Mouse (Mus musculus): ENCODE measurements at regions not wholly inside any gene's neighbourhood (a gene's known extent, or its start where the extent isn't known, plus 50 kb on each side); places are given as distances from the start of the nearest gene placed in this dataset.

DNA sequence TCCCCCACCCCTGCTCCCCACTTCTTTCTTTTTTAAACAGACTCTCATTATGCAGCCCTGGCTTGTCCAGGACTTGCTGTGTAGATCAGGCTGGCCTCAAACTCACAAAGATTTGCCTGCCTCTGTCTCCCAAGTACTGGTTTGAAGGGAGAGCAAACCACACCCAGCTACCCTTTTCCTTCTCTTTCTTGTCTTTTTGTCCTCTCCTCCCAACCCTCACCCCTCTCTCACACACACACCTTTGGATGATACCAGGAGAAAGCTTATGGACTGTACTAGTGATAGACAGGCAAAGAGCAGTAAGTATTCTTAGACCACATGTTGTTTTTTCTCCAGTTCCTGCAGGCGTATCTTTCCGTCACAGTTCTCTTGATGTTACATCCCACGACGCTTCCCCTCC lies 65.8 kb upstream of the Mkln1 start:
- Histone ChIP-seq H3K27ac (no peak overlapping the region), H3K27me3 (no peaks in the 10 kb centered on the region), H3K4me1 (replicated peaks) (no peaks in the 10 kb centered on the region), H3K4me3 (replicated peaks) (no peak overlapping the region), H3K36me3 (no peaks in the 10 kb centered on the region), H3K9me3 (replicated peaks) (no peaks in the 10 kb centered on the region), H3K9ac (no peak overlapping the region), H3K4me2 (no peak overlapping the region)
- ATAC-seq (ENCODE audit: low read depth) (no peak), DNase-seq (no peak)
- 72% methylated on average over 4 of the region's 4 CpGs for WGBS (ENCODE audit: insufficient replicate concordance)

DNA sequence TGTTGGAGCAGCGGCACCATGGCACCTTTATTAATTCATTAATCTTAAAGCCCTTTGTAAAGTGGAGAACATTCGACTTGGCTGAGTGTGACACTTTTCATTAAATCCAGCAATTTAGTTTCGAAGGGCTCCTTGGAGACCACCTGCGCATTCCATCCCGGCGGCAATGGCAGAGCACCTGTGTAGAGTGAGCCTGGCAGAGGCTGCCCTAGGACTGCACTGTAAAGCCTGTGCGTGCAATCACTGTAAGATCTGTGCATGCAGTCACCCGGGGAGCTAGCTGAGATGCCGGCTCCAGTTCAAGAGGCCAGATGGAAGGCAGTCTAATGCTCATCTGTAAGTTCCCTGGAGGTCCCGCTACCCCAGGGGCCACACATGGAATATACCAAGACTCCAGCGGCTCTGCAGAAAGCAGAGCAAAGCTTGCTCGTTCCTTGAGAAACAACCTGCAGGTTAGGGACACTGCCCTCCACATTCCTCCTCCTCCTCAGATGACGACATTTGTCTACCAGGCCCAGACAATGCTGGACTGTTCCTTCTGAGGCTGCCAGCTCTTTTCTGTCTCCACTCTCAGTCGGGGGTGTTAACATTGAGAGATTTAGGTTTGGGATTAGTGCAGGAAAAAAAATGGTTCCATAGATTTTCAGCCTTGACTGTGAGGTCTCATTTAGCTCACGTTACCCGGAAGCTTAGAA lies 65.2 kb upstream of the Mkln1 start:
- Histone ChIP-seq H3K9ac (no peak overlapping the region), H3K4me2 (no peak overlapping the region), H3K27ac (no peak overlapping the region), H3K4me1 (replicated peaks) (no peaks in the 10 kb centered on the region), H3K4me3 (replicated peaks) (no peak overlapping the region), H3K27me3 (no peaks in the 10 kb centered on the region), H3K9me3 (replicated peaks) (no peaks in the 10 kb centered on the region), H3K36me3 (no peaks in the 10 kb centered on the region)
- no peak for DNase-seq
- WGBS (ENCODE audit: insufficient replicate concordance): 69% methylated on average over 16 of the region's 16 CpGs
- no peak for ATAC-seq (ENCODE audit: low read depth)

DNA sequence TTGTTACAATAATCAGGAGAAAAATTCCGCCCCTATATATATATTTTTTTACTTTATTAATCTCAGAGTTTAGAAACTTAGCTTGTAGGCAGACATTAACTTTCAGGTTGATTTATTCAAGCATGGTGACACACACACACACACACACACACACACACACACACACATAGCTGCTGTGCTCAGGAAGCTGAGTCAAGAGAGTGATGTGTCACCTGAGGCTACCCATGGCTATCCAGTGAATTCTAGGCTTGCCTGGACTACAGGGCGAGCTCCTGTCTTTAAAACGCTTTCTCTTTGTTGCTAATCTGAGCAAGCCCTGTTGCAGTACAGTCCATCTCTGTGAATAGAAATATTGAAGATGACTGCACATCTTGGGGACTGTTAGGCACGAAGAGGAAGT lies 64.4 kb upstream of the Mkln1 start:
- 62% methylated on average over 4 of the region's 4 CpGs for WGBS (ENCODE audit: insufficient replicate concordance)
- no peak overlapping the region for H3K4me3 ChIP-seq (replicated peaks)
- H3K36me3 ChIP-seq: no peaks in the 10 kb centered on the region
- no peak for DNase-seq
- H3K4me1 ChIP-seq (replicated peaks): no peaks in the 10 kb centered on the region
- no peak overlapping the region for H3K27ac ChIP-seq
- no peaks in the 10 kb centered on the region for H3K27me3 ChIP-seq
- no peak for ATAC-seq (ENCODE audit: low read depth)
- H3K4me2 ChIP-seq: no peak overlapping the region
- H3K9me3 ChIP-seq (replicated peaks): no peaks in the 10 kb centered on the region
- H3K9ac ChIP-seq: no peak overlapping the region

DNA sequence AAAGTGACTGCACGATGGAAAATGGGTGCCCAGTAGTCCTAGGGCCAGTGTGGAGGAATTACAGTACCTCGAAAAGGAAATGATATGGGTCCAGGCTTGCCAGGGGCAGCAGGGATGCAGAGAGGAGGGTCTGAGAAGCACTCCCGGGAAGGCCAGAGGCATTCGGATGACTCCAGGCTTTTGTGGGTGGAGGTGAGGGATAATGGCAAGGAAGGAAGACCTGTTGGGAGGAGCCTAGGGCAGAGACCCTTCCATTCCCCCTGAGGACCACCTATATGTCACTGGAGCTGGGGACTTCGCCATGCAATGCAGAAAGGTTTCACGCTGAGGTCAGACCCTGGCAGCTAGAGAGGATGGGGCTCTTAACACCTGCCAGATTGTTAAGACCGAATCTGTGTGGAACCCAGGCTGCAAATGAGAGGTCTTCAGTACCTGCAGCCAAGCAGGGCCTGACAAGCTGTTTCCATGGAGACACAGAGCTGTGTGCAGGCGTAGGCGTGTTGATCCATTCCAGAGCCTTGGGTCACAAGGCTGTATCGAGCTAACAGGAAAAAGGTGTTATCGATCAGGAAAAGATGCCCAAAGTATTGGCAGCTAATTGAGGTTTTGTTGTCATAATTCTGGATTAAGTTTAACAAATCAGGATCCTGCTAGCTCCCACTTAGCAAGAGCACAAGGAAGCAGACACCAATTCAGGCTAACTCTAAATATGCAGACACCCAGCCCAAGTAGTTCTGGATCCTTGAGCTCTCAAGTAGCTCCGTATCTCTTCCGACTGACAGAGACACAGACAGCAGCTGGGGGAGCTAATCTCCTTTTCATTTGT lies 59.2 kb upstream of the Mkln1 start:
- no peak overlapping the region for H3K27ac ChIP-seq
- no peak overlapping the region for H3K4me2 ChIP-seq
- DNase-seq (no peak), ATAC-seq (ENCODE audit: low read depth) (no peak)
- H3K36me3 ChIP-seq: no peaks in the 10 kb centered on the region
- H3K27me3 ChIP-seq: no peaks in the 10 kb centered on the region
- H3K9me3 ChIP-seq (replicated peaks): no peaks in the 10 kb centered on the region
- 45% methylated on average over 13 of the region's 13 CpGs for WGBS (ENCODE audit: insufficient replicate concordance)
- no peak overlapping the region for H3K9ac ChIP-seq
- no peak overlapping the region for H3K4me3 ChIP-seq (replicated peaks)
- H3K4me1 ChIP-seq (replicated peaks): no peaks in the 10 kb centered on the region; the same call in 1 of the 2 replicates

- no peak for DNase-seq
- ATAC-seq (ENCODE audit: low read depth): no peak
- WGBS (ENCODE audit: insufficient replicate concordance): 17% methylated on average over 1 of the region's 1 CpGs
- H3K27ac ChIP-seq: no peak overlapping the region
- H3K4me1 ChIP-seq (replicated peaks): no peaks in the 10 kb centered on the region; the same call in 1 of the 2 replicates
- H3K9ac ChIP-seq: no peak overlapping the region
- no peaks in the 10 kb centered on the region for H3K36me3 ChIP-seq
- no peaks in the 10 kb centered on the region for H3K9me3 ChIP-seq (replicated peaks)
- no peak overlapping the region for H3K4me2 ChIP-seq
- H3K4me3 ChIP-seq (replicated peaks): no peak overlapping the region
- no peaks in the 10 kb centered on the region for H3K27me3 ChIP-seq
Observed at GRCm38 (mm10) chr6:31339948-31340250, 58.6 kb upstream of the Mkln1 start.

GRCm38 (mm10) chr6:31345366-31346084 lies 53.0 kb upstream of the Mkln1 start:
- Histone ChIP-seq H3K4me3 (replicated peaks) (no peak overlapping the region), H3K27ac (no peak overlapping the region), H3K4me1 (replicated peaks) (no peaks in the 10 kb centered on the region), H3K9me3 (replicated peaks) (no peaks in the 10 kb centered on the region), H3K27me3 (no peaks in the 10 kb centered on the region), H3K4me2 (no peak overlapping the region), H3K36me3 (no peaks in the 10 kb centered on the region), H3K9ac (no peak overlapping the region)
- no peak for ATAC-seq (ENCODE audit: low read depth)
- DNase-seq: no peak
- 54% methylated on average over 10 of the region's 10 CpGs for WGBS (ENCODE audit: insufficient replicate concordance)

DNA sequence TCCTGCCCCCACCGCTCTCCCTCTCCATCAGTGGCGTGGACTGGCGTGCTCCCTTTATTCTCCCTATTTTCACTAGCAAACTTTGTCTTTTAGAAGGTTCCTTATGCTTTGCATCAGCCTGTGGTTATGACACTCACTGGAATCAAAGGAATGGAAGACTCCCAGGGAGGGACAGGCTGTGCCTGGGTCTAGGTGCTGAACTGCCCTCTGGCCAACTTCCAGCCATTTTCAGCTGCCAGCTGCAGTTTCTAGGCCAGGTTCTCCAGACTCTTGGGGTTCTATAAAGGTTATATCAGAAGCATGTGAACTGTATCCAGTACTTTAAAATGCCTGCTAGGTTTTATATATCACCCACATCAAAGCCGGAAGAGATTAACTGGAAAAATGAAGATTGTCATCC lies 50.2 kb upstream of the Mkln1 start:
- H3K27ac ChIP-seq: no peak overlapping the region
- H3K9ac ChIP-seq: no peak overlapping the region
- H3K9me3 ChIP-seq (replicated peaks): no peaks in the 10 kb centered on the region
- 72% methylated on average over 4 of the region's 4 CpGs for WGBS (ENCODE audit: insufficient replicate concordance)
- no peaks in the 10 kb centered on the region for H3K36me3 ChIP-seq
- H3K4me3 ChIP-seq (replicated peaks): no peak overlapping the region
- H3K27me3 ChIP-seq: no peaks in the 10 kb centered on the region
- H3K4me2 ChIP-seq: no peak overlapping the region
- DNase-seq: no peak
- no peaks in the 10 kb centered on the region for H3K4me1 ChIP-seq (replicated peaks)
- ATAC-seq (ENCODE audit: low read depth): no peak

MicroRNA genes in the stretch of these regions (microRNA counts, 519-probe panel; counts per million panel counts)
- 6,185 counts per million, percentile 77 among the panel's probes with 10 or more counts for microRNA mmu-miR-29a

Small RNA genes in the stretch of these regions (microRNA-seq; reads per million reads assigned to microRNA genes)
- gene Mir29a: 1,310 reads per million, percentile 77 among the genes with 10 or more reads in this experiment
- gene Mir29b-1: 17.6 reads per million, percentile 31 among the genes with 10 or more reads in this experiment

Measured in liver, embryonic 13.5 days (tissue).